Mouse (Mus musculus) cerebellum, adult 11-12 months (tissue): Measurements from ENCODE around the gene 1700012P22Rik.

Experiments used
- DNase-seq: peaks from one replicate; pipeline ENCODE4 v3.0.0; 2022

The 1700012P22Rik gene

GRCm38 (mm10) chr4:144438672-144439071 is at the start of gene 1700012P22Rik:
1700012P22Rik (minus strand) TSS chr4:144438772.
- DNase-seq = no peak

GRCm38 (mm10) chr4:144468091-144468490 is 29.5 kb upstream of the 1700012P22Rik start:
- no peak for DNase-seq

DNA sequence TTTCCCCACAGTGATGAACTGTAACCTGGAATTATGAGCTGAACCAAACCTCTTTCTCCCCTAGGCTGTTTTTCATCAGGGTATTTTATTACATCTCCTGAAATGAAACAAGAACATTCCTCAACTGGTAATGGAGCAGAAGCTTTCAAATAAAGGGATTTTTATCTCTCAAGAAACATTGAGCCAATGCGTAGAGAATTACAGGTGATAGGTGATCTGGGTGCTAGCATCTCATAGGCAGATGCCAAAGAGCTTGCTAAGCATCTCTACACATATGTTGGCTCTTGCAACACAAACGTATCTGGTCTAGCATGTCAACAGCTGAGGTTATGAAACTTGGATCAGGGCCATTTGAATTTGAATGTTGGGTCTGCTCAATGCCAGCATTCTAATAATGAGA is 26.6 kb upstream of the 1700012P22Rik start:
- no peak for DNase-seq

DNA sequence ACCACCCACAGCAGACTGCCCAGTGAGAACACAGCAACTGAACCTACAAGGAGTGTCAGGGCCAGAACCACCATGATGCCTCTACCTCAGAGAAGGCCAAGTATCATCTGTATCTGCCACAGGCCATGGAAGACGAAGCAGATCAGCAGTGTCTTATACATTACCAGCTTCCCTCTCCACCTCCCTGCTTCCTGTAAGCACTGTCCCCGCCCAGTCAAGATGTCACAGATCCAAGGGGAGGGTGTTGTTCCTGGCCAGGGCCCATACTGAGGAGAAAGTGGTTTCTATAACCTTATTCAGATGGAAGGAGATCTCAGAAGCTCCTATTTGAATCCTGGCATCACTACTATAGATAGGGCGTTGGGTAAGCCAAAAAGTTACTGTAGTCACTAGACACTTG is 25.1 kb upstream of the 1700012P22Rik start, which contains the start of gene Aadacl3:
TSS of gene Aadacl3 (minus strand) at position 101 of the 400 bp plus-strand sequence.
- no peak for DNase-seq

DNA sequence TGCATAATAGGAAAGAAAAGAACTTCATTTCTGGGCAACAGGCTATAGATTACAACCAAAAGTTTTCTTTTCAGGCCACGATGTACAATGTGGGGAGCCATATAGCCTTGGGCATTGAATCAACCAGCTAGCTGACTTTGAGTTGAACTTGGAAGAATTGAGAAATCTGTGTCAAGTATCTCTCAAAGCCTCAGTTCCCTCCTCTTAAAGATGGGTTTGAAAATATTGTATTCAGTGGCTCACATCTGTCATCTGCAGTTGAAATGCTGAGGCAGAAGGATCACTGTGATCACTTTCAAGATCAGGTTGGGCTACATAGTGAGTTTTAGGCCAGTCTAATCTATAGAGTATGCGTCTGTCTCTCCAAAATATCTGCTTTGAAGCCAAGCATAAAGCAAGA is 14.6 kb upstream of the 1700012P22Rik start, which contains the start of gene Gm9944:
TSS of gene Gm9944 (minus strand) at position 101 of the 400 bp plus-strand sequence.
- no peak for DNase-seq

- DNase-seq = no peak
Measured at GRCm38 (mm10) chr4:144448546-144448945, 10.0 kb upstream of the 1700012P22Rik start.

DNA sequence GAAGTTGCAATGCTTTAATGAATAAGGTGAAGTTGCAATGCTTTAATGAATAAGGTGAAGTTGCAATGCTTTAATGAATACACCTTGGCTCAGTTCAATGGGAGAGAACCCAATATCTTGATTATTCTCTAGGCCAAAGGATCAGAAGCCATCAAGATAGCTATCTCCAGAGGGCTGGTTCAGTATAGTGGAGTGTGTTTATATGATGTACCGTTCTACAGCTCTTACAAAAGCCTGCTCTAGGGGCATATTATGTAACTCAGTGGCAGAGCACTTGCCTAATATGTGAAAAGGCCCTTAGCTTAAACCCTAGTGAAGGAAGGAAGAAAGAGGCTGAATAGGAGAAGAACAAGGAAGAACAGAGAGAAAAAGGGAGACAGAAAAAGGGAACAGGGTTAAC is 3.0 kb upstream of the 1700012P22Rik start:
- no peak for DNase-seq

DNA sequence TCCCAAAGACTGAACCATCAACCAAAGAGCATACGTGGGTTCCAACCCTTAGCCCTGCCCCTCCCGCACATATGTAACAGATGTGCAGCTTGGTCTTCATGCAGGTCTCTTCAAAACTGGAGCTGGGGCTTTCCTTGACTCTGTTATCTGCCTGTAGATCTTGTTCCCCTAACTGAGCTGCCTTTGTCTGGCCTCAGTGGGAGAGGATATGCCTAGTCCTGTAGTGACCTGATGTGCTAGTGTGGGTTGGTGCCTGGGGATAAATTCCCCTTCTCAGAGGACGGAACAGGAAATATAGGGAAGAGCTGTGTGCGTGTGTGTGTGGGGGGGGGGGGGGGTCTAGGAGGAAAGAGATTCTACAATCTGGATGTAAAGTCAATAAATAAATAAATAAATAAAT is 2.5 kb upstream of the 1700012P22Rik start:
- no peak for DNase-seq

DNA sequence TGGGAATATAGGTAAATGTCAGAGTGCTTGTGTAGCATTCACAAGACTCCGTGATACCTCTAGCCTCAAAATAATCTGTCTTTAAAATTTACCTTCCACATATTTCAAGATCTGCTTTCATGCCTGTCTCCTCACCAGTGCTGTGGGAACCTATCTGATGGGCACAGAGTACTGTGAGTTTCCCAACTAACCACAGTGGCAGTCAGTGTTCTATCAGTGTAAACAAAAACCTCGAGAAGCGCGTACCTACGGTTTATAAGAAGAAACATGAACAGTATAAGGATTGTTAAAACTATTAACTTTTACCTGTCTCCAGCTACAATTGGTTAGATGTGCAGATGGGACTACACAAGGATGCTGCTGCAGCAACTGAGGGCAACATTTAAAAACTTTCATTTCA is 5.4 kb downstream of the 1700012P22Rik start:
- DNase-seq = no peak

GRCm38 (mm10) chr4:144430723-144431122 is 7.8 kb downstream of the 1700012P22Rik start:
- no peak for DNase-seq

DNA sequence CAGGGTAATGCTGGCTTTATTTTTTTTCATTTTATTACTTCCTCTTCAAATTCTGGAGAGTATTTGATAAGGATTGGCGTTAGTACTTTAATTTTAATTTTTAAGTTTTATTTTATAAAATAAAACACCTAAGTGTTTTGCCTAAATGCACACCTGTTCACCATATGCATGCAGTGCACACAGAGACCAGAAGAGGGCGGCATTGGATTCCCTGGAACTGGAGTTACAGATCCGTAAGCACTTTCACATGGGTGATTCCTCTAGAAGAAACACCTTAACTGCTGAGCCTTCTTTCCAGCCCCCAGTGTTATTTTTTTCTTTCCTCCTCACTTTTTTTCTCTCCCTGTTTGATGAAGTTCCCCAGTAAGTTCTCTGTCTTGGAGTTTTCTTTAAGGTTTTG is 9.7 kb downstream of the 1700012P22Rik start:
- DNase-seq = no peak

DNA sequence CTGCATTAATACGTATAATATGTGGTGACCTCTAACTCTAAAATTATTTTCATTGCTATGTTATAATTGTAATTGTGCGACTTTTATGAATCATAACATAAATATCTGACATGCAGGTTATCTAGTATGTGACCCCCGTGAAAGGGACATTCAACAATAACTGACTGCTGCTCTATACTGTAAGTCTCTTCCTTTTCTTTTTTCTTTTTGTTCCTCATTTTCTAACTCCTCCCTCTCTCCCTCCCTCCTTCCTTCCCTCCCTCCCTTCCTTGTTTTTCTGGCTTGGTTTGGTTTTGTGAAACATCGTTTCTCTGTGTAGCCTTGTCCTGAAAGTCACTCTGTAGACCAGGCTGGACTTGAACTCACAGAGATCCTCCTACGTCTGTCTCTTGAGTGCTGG is 14.0 kb downstream of the 1700012P22Rik start:
- DNase-seq = no peak

DNA sequence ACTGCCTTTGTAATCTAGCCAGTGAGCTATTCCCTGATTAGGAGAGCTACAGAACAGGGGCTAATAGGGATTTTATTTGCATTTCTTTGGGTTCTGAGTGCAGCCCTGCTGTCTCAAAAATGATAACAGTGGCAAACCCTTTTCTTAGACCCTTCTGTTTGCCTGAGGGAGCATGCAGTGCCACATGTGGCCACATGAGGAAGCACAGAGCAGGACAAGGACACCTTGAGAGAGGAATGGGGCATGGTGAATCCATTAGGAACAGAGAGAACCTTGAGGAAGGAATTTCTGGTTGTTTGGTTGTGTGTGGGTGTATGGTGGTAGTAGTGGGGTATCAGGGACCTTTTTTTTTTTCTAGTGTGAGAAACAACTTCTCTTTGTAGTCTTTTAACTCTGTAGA is 17.9 kb downstream of the 1700012P22Rik start:
- no peak for DNase-seq

GRCm38 (mm10) chr4:144408290-144408689 is 30.3 kb downstream of the 1700012P22Rik start, which contains the start of gene Pramef12:
Pramef12 (minus strand) TSS chr4:144408464.
- DNase-seq = no peak

GRCm38 (mm10) chr4:144406261-144406660 is 32.3 kb downstream of the 1700012P22Rik start:
- no peak for DNase-seq

- DNase-seq = no peak
Measured at GRCm38 (mm10) chr4:144404456-144405086, 34.0 kb downstream of the 1700012P22Rik start.

GRCm38 (mm10) chr4:144402712-144403111 is 35.9 kb downstream of the 1700012P22Rik start:
- no peak for DNase-seq

DNA sequence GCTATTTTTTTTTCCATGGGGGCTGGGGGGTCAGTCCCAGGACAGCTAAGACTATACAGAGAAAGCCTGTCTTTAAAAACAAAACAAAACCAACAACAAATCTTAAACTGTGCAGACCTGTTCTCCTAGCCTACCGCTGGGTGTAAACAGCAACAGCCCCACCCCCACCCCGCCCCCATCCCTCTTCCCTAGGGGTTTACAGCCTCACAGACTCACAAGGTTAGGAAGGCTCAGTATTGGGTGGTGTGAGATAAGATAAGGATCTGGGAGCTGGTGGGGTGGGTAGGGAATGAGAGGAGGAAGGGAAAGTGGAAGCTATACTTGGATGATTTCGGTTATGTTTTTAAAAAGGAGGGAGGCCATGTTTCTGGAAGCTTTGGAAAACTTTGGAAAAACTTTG is 42.3 kb downstream of the 1700012P22Rik start:
- DNase-seq = no peak

DNA sequence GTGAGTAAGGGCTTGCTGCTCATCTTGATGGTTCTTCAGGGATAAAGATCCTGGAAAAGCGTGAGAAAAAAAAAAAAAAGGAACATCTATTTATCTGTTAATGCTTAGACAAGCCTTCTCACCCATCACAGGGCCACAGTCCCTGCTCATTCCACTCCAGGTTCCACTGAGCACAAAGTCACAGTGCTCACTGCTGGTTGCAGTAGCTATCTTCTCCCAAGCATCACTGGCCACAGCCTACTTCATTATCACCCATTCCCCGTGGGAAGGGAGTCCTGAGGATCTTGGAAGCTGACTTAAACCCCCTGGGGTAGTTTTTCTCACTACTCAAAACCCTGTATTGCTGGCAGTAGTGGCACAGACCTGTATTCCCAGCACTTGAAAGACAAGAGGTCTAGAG is 60.7 kb downstream of the 1700012P22Rik start, which contains the start of gene Pramef20:
TSS of gene Pramef20 (minus strand) at position 23 of the 400 bp plus-strand sequence.
- no peak for DNase-seq
